9 mouse cellular contexts compared by ENCODE assay signal in genomic region chr9:123367636-123368035, GRCm38 (mm10). TPM values are rescaled to one million over a fixed set of nuclear protein-coding genes. Genes with fewer than 3 reads are reported as not detected.
DNase-seq lines count a peak whose midpoint lies in the region; ATAC-seq and TF ChIP-seq lines count a peak whose summit lies in the region.
"Had no signal": no experiment of that assay in that cellular context is flagged by ENCODE, and none has a peak within 500 bp of the region (broad histone marks: within the 10 kb centered on the region; RNA-seq: fewer than 3 reads in every experiment).

No protein-coding gene starts in this region.

- H3K4me2 ChIP-seq in heart, embryonic 16.5 days (ENCODE audit: low read depth, low read length): peak overlapping the region; percentile 91
- peak overlapping the region; percentile 93 for H3K4me2 ChIP-seq in hindbrain, postnatal 0 days (ENCODE audit: low read depth, low read length)
- peak overlapping the region; percentile 84 for H3K4me2 ChIP-seq in midbrain, embryonic 16.5 days (ENCODE audit: low read length)

- H3K4me3 ChIP-seq in heart, embryonic 16.5 days (ENCODE audit: low read length): peak overlapping the region; percentile 81
- peak overlapping the region; percentile 88 for H3K4me3 ChIP-seq in hindbrain, postnatal 0 days (ENCODE audit: low read length)
- peak overlapping the region; percentile 70 for H3K4me3 ChIP-seq in midbrain, embryonic 16.5 days (ENCODE audit: low read depth, low read length)

- DNase-seq in heart, adult 18-20 months: no peak
- DNase-seq in adipocyte (ENCODE audit: low spot score): peak; percentile 40
- DNase-seq in hindbrain, postnatal 0 days (ENCODE audit: low spot score): peak; percentile 20
- DNase-seq in adrenal gland, postnatal 36 days: no peak
- DNase-seq in T-cell, adult 2 months (ENCODE audit: low spot score): no peak
- DNase-seq: kidney, postnatal 10 days had no signal

- peak; percentile 42 for TF ChIP-seq CTCF in hindbrain, postnatal 0 days (IDR thresholded peaks at IDR 0.05; ENCODE audit: low read depth)

- H3K4me1 ChIP-seq in heart, embryonic 16.5 days (ENCODE audit: control insufficient read depth, insufficient read depth, low read length): peaks cover 8% of the 10 kb centered on the region
- H3K4me1 ChIP-seq in hindbrain, postnatal 0 days (ENCODE audit: insufficient read depth, low read length): peaks cover 5% of the 10 kb centered on the region
- H3K4me1 ChIP-seq in midbrain, embryonic 16.5 days (ENCODE audit: control insufficient read depth, insufficient read depth, low read length): peaks cover 15% of the 10 kb centered on the region

- no peak overlapping the region for H3K9ac ChIP-seq in heart, embryonic 16.5 days (ENCODE audit: low read length)
- peak overlapping the region; percentile 76 for H3K9ac ChIP-seq in hindbrain, postnatal 0 days (replicated peaks; ENCODE audit: low read length)
- no peak overlapping the region for H3K9ac ChIP-seq in midbrain, embryonic 16.5 days (ENCODE audit: low read depth, low read length)

- H3K9me3 ChIP-seq in heart, embryonic 16.5 days (replicated peaks; ENCODE audit: control insufficient read depth, low read length): no peaks in the 10 kb centered on the region
- no peaks in the 10 kb centered on the region for H3K9me3 ChIP-seq in hindbrain, postnatal 0 days (ENCODE audit: low read length)
- H3K9me3 ChIP-seq in midbrain, embryonic 16.5 days (replicated peaks; ENCODE audit: control insufficient read depth, low read length, poor library complexity, severe bottlenecking): no peaks in the 10 kb centered on the region

- no peaks in the 10 kb centered on the region for H3K27me3 ChIP-seq in heart, embryonic 16.5 days (ENCODE audit: control insufficient read depth, insufficient read depth, low read length)
- no peaks in the 10 kb centered on the region for H3K27me3 ChIP-seq in hindbrain, postnatal 0 days (ENCODE audit: insufficient read depth, low read length)
- no peaks in the 10 kb centered on the region for H3K27me3 ChIP-seq in midbrain, embryonic 16.5 days (ENCODE audit: control insufficient read depth, insufficient read depth, low read depth, low read length)

- peaks cover 7% of the 10 kb centered on the region for H3K36me3 ChIP-seq in heart, embryonic 16.5 days (ENCODE audit: control insufficient read depth, insufficient read depth)
- H3K36me3 ChIP-seq in hindbrain, postnatal 0 days (ENCODE audit: insufficient read depth, low read length): peaks cover 10% of the 10 kb centered on the region; the same call in 1 of the 2 replicates
- H3K36me3 ChIP-seq in midbrain, embryonic 16.5 days (ENCODE audit: control insufficient read depth, insufficient read depth, low read length): peaks cover 11% of the 10 kb centered on the region

- no peak overlapping the region for H3K27ac ChIP-seq in heart, embryonic 16.5 days (ENCODE audit: low read length)
- no peak overlapping the region for H3K27ac ChIP-seq in hindbrain, postnatal 0 days
- H3K27ac ChIP-seq in midbrain, embryonic 16.5 days (ENCODE audit: low read length): no peak overlapping the region

- no peak for ATAC-seq in heart, embryonic 16.5 days (replicated peaks; ENCODE audit: extremely low read depth, insufficient read depth, low FRiP score)
- no peak for ATAC-seq in hindbrain, postnatal 0 days
- no peak for ATAC-seq in midbrain, embryonic 16.5 days
- ATAC-seq in erythroid progenitor cell, adult 5-6 weeks (replicated peaks; ENCODE audit: low FRiP score, poor library complexity, severe bottlenecking): no peak

RNA-seq across cellular contexts. Expression of gene Lars2, which starts 0.9 kb away (rescaled TPM):
- polyA plus RNA-seq in heart, embryonic 16.5 days (2015; fragmentation: Nextera tagmentation; extraction: Ambion mirVana): 547 and 728 TPM in 2 replicates
- total RNA-seq in heart, adult 18-20 months (2021): 10 to 100 TPM; 73.1 to 80.0 TPM
- 18.8 and 32.4 TPM in 2 replicates for total RNA-seq in hindbrain, postnatal 0 days (2014; rRNA removed)
- polyA plus RNA-seq in hindbrain, postnatal 0 days (2015; fragmentation: Nextera tagmentation; extraction: Ambion mirVana): 956 and 1,072 TPM in 2 replicates
- 591 and 787 TPM in 2 replicates for polyA plus RNA-seq in midbrain, embryonic 16.5 days (2015; fragmentation: Nextera tagmentation; extraction: Ambion mirVana)
- total RNA-seq in adrenal gland, postnatal 36 days (2021): 100 to 1,000 TPM in 1 of 2 experiments, 10 to 100 TPM in 1; 76.9 to 116 TPM
- total RNA-seq in erythroid progenitor cell, adult 5-6 weeks (2015; ENCODE audit: low replicate concordance): 3,425 and 3,901 TPM in 2 replicates
- total RNA-seq in erythroid progenitor cell, adult 5-6 weeks (2017; ENCODE audit: low replicate concordance): 66.8 and 644 TPM in 2 replicates

Comparison
In these comparisons a context has a peak if more than half of its experiments do, and no peak if none do; other contexts are left out.
1. DNase-seq: peak in adipocyte (single experiment) and hindbrain, postnatal 0 days (single experiment); none in heart, adult 18-20 months (0 of 2), adrenal gland, postnatal 36 days (0 of 2) and T-cell, adult 2 months (single experiment).
2. Peak in every context shown above with its lines, with median percentiles within 50 percentile points of each other: H3K4me2 ChIP-seq and H3K4me3 ChIP-seq.